Mouse (Mus musculus): Measurements from ENCODE around the gene Trmt112. TPM values are rescaled to one million over a fixed set of nuclear protein-coding genes. Genes with fewer than 3 reads are reported as not detected.

Trmt112 gene
- polyA plus RNA-seq, 2 experiments: 163 to 164 TPM

GRCm38 (mm10) chr19:6922901-6923735, 13.6 kb downstream of the Trmt112 start:
- H3K9me3 ChIP-seq (ENCODE audit: control insufficient read depth, low read length): no peaks in the 10 kb centered on the region
- 70% methylated on average over 6 of the region's 6 CpGs for WGBS
- ATAC-seq (ENCODE audit: low FRiP score, low read depth) (no peak), DNase-seq (ENCODE audit: low spot score) (no peak)
- H3K4me3 ChIP-seq (replicated peaks; ENCODE audit: low read length): no peak overlapping the region; the same call in 1 of the 2 replicates
- H3K9ac ChIP-seq (ENCODE audit: low read depth, low read length, severe bottlenecking): no peak overlapping the region
- H3K27ac ChIP-seq (replicated peaks; ENCODE audit: low read depth, low read length): no peak overlapping the region
- TF ChIP-seq POLR2A (IDR thresholded peaks at IDR 0.05; ENCODE audit: borderline replicate concordance, extremely low read depth, insufficient read depth, insufficient read length): no peak
- H3K4me2 ChIP-seq (replicated peaks; ENCODE audit: low read depth, low read length, severe bottlenecking): no peak overlapping the region
- H3K27me3 ChIP-seq (ENCODE audit: control insufficient read depth, insufficient read depth, low read length): peaks cover 53% of the 10 kb centered on the region
- H3K36me3 ChIP-seq (ENCODE audit: control insufficient read depth, insufficient read depth, low read length): no peaks in the 10 kb centered on the region
- H3K4me1 ChIP-seq (ENCODE audit: control insufficient read depth, insufficient read depth, low read length): peaks cover 17% of the 10 kb centered on the region; the same call in 1 of the 2 replicates

- no peak for TF ChIP-seq POLR2A (IDR thresholded peaks at IDR 0.05; ENCODE audit: borderline replicate concordance, extremely low read depth, insufficient read depth, insufficient read length)
- Histone ChIP-seq H3K36me3 (ENCODE audit: control insufficient read depth, insufficient read depth, low read length) (no peaks in the 10 kb centered on the region), H3K27ac (replicated peaks; ENCODE audit: low read depth, low read length) (no peak overlapping the region), H3K9ac (ENCODE audit: low read depth, low read length, severe bottlenecking) (no peak overlapping the region), H3K4me3 (replicated peaks; ENCODE audit: low read length) (peak overlapping the region; percentile 22), H3K4me2 (replicated peaks; ENCODE audit: low read depth, low read length, severe bottlenecking) (peak overlapping the region; percentile 36), H3K4me1 (ENCODE audit: control insufficient read depth, insufficient read depth, low read length) (peaks cover 17% of the 10 kb centered on the region; the same call in 1 of the 2 replicates), H3K27me3 (ENCODE audit: control insufficient read depth, insufficient read depth, low read length) (peaks cover 66% of the 10 kb centered on the region), H3K9me3 (ENCODE audit: control insufficient read depth, low read length) (no peaks in the 10 kb centered on the region)
- ATAC-seq (ENCODE audit: low FRiP score, low read depth): no peak
- WGBS: 4% methylated on average over 39 of the region's 39 CpGs
- peak; percentile 80 for DNase-seq (ENCODE audit: low spot score)
Measured at GRCm38 (mm10) chr19:6924461-6925306, 15.2 kb downstream of the Trmt112 start.

GRCm38 (mm10) chr19:6925307-6925573, 15.7 kb downstream of the Trmt112 start, which contains the start of gene Catsperz:
TSS of gene Catsperz (minus strand) at chr19:6925380.
- 6% methylated on average over 9 of the region's 9 CpGs for WGBS
- no peak for TF ChIP-seq POLR2A (IDR thresholded peaks at IDR 0.05; ENCODE audit: borderline replicate concordance, extremely low read depth, insufficient read depth, insufficient read length)
- Histone ChIP-seq H3K4me3 (replicated peaks; ENCODE audit: low read length) (peak within 1 kb of the TSS; percentile 22), H3K36me3 (ENCODE audit: control insufficient read depth, insufficient read depth, low read length) (no peaks in the 10 kb centered on the region), H3K27me3 (ENCODE audit: control insufficient read depth, insufficient read depth, low read length) (peaks cover 69% of the 10 kb centered on the region), H3K4me2 (replicated peaks; ENCODE audit: low read depth, low read length, severe bottlenecking) (peak within 1 kb of the TSS; percentile 36), H3K9me3 (ENCODE audit: control insufficient read depth, low read length) (no peaks in the 10 kb centered on the region), H3K4me1 (ENCODE audit: control insufficient read depth, insufficient read depth, low read length) (peaks cover 16% of the 10 kb centered on the region; the same call in 1 of the 2 replicates), H3K9ac (ENCODE audit: low read depth, low read length, severe bottlenecking) (0 out of 2 replicates have a peak within 1 kb of the TSS, but pooled peaks have one; percentile 7), H3K27ac (replicated peaks; ENCODE audit: low read depth, low read length) (no peak within 1 kb of the TSS)
- ATAC-seq (ENCODE audit: low FRiP score, low read depth) (no peak), DNase-seq (ENCODE audit: low spot score) (no peak)

GRCm38 (mm10) chr19:6925611-6926329, 16.3 kb downstream of the Trmt112 start:
- ATAC-seq (ENCODE audit: low FRiP score, low read depth) (no peak), DNase-seq (ENCODE audit: low spot score) (no peak)
- H3K27ac ChIP-seq (replicated peaks; ENCODE audit: low read depth, low read length): no peak overlapping the region
- H3K4me3 ChIP-seq (replicated peaks; ENCODE audit: low read length): peak overlapping the region; percentile 22; the same call in 1 of the 2 replicates
- H3K4me2 ChIP-seq (replicated peaks; ENCODE audit: low read depth, low read length, severe bottlenecking): peak overlapping the region; percentile 36; the same call in 1 of the 2 replicates
- peaks cover 74% of the 10 kb centered on the region for H3K27me3 ChIP-seq (ENCODE audit: control insufficient read depth, insufficient read depth, low read length)
- no peaks in the 10 kb centered on the region for H3K9me3 ChIP-seq (ENCODE audit: control insufficient read depth, low read length)
- H3K36me3 ChIP-seq (ENCODE audit: control insufficient read depth, insufficient read depth, low read length): no peaks in the 10 kb centered on the region
- no peak for TF ChIP-seq POLR2A (IDR thresholded peaks at IDR 0.05; ENCODE audit: borderline replicate concordance, extremely low read depth, insufficient read depth, insufficient read length)
- 0 out of 2 replicates have a peak overlapping the region, but pooled peaks have one; percentile 7 for H3K9ac ChIP-seq (ENCODE audit: low read depth, low read length, severe bottlenecking)
- 8% methylated on average over 38 of the region's 40 CpGs for WGBS
- peaks cover 11% of the 10 kb centered on the region; the same call in 1 of the 2 replicates for H3K4me1 ChIP-seq (ENCODE audit: control insufficient read depth, insufficient read depth, low read length)

All from limb, embryonic 14.5 days (tissue).